27 mouse cellular contexts compared by ENCODE assay signal in genomic region chr16:46587056-46587455, GRCm38 (mm10).
DNase-seq lines count a peak whose midpoint lies in the region; ATAC-seq and TF ChIP-seq lines count a peak whose summit lies in the region.
"Had no signal": no experiment of that assay in that cellular context is flagged by ENCODE, and none has a peak within 500 bp of the region (broad histone marks: within the 10 kb centered on the region; RNA-seq: fewer than 3 reads in every experiment).

No protein-coding gene starts in this region.

- H3K4me3 ChIP-seq in CH12.LX (replicated peaks in 1 of 3; ENCODE audit: low read depth in 2 of 3, low read length in 2 of 3, poor library complexity in 1 of 3), result no peak overlapping the region
- H3K4me3 ChIP-seq in embryonic fibroblast, embryonic 13.5 days (ENCODE audit: insufficient read depth, low read length), result no peak overlapping the region
- no peak overlapping the region for H3K4me3 ChIP-seq in kidney, embryonic 14.5 days (ENCODE audit: low read length)
- H3K4me3 ChIP-seq: heart, adult 2 months; heart, embryonic 12.5 days; layer of hippocampus, adult 2 months; limb, embryonic 10.5 days; limb, embryonic 15.5 days; liver, embryonic 13.5 days; midbrain, embryonic 10.5 days; midbrain, embryonic 15.5 days had no signal

- TF ChIP-seq EP300 in CH12.LX (IDR thresholded peaks at IDR 0.05; ENCODE audit: low read length), result no peak

- in situ Hi-C loops in CH12.LX (cut with MboI; ENCODE audit: low pct_ligation_motif_present, low pct_unique_long_range_greater_than_20kb, low sequenced_read_pairs), result no loop called here

- TF ChIP-seq CTCF in CH12.LX (conservative IDR thresholded peaks at IDR 0.05 in 1 of 2, IDR thresholded peaks at IDR 0.05 in 1 of 2; ENCODE audit: low read depth in 2 of 2, low read length in 2 of 2), result no peak
- TF ChIP-seq CTCF in embryonic fibroblast, embryonic 13.5 days (IDR thresholded peaks at IDR 0.05; ENCODE audit: borderline replicate concordance, insufficient read depth, low read length), result no peak

- peak; percentile 8 for DNase-seq in layer of hippocampus, adult 9-10 months (ENCODE audit: low spot score)
- no peak for DNase-seq in layer of hippocampus, adult 8-10 months (ENCODE audit: low spot score in 2 of 2)
- DNase-seq in 3T3-L1 (ENCODE audit: low read depth, low spot score) (peak; percentile 78), CH12.LX (ENCODE audit: extremely low read depth) (peak; percentile 1)
- no peak for DNase-seq in lung, postnatal 14 days
- no peak for DNase-seq in kidney, adult 11 months
- DNase-seq: adrenal gland, postnatal 25 days; cerebellum, adult 2 months; cerebellum, postnatal 14 days; gastrocnemius, postnatal 36 days; heart, adult 2 months; heart, postnatal 4 days; kidney, adult 18-20 months; kidney, postnatal 36 days; liver, embryonic 13.5 days; lung, postnatal 10 days had no signal

- dilution Hi-C loops in CH12.LX (cut with MboI; ENCODE audit: extremely low pct_ligation_motif_present, extremely low pct_unique_long_range_greater_than_20kb, low sequenced_read_pairs), result no loop called here

- H3K79me2 ChIP-seq in CH12.LX (replicated peaks; ENCODE audit: control insufficient read depth, extremely low read depth, insufficient read depth, poor library complexity, severe bottlenecking), result no peaks in the 10 kb centered on the region

- H3K36me3 ChIP-seq in CH12.LX (replicated peaks in 1 of 2; ENCODE audit: control insufficient read depth in 1 of 2, insufficient read depth in 1 of 2, low read length in 1 of 2), result no peaks in the 10 kb centered on the region
- no peaks in the 10 kb centered on the region for H3K36me3 ChIP-seq in kidney, embryonic 14.5 days (ENCODE audit: control insufficient read depth, insufficient read depth, low read length)
- H3K36me3 ChIP-seq: G1E; heart, embryonic 12.5 days; limb, embryonic 10.5 days; limb, embryonic 15.5 days; liver, embryonic 13.5 days; midbrain, embryonic 10.5 days; midbrain, embryonic 15.5 days had no signal

- 69% methylated on average over 1 of the region's 1 CpGs for WGBS in kidney, embryonic 14.5 days

- H3K9me3 ChIP-seq in CH12.LX (replicated peaks; ENCODE audit: low read length), result peaks cover 53% of the 10 kb centered on the region
- no peaks in the 10 kb centered on the region for H3K9me3 ChIP-seq in kidney, embryonic 14.5 days (ENCODE audit: control insufficient read depth, low read length)
- H3K9me3 ChIP-seq: heart, embryonic 12.5 days; limb, embryonic 10.5 days; limb, embryonic 15.5 days; liver, embryonic 13.5 days; midbrain, embryonic 10.5 days; midbrain, embryonic 15.5 days had no signal

- TF ChIP-seq POLR2A in CH12.LX (IDR thresholded peaks at IDR 0.05; ENCODE audit: low read depth, low read length), result no peak
- TF ChIP-seq POLR2A in embryonic fibroblast, embryonic 13.5 days (IDR thresholded peaks at IDR 0.05; ENCODE audit: low read depth, low read length), result no peak

- H3K4me1 ChIP-seq in CH12.LX (ENCODE audit: control insufficient read depth in 1 of 2, insufficient read depth in 2 of 2), result no peaks in the 10 kb centered on the region
- peaks cover 2% of the 10 kb centered on the region; the same call in 1 of the 2 replicates for H3K4me1 ChIP-seq in embryonic fibroblast, embryonic 13.5 days (ENCODE audit: control insufficient read depth, insufficient read depth, low read length)
- no peaks in the 10 kb centered on the region for H3K4me1 ChIP-seq in kidney, embryonic 14.5 days (ENCODE audit: control insufficient read depth, insufficient read depth, low read length)
- H3K4me1 ChIP-seq: heart, embryonic 12.5 days; limb, embryonic 10.5 days; limb, embryonic 15.5 days; liver, embryonic 13.5 days; midbrain, embryonic 10.5 days; midbrain, embryonic 15.5 days had no signal

- H3K27ac ChIP-seq in CH12.LX (ENCODE audit: insufficient read depth, low read depth), result no peak overlapping the region
- H3K27ac ChIP-seq in embryonic fibroblast, embryonic 13.5 days (ENCODE audit: insufficient read depth, low read length), result peak overlapping the region; percentile 70
- no peak overlapping the region for H3K27ac ChIP-seq in kidney, embryonic 14.5 days (ENCODE audit: low read depth, low read length)
- H3K27ac ChIP-seq: heart, adult 2 months; hindbrain, embryonic 14.5 days; layer of hippocampus, adult 2 months; limb, embryonic 10.5 days; limb, embryonic 15.5 days; liver, embryonic 13.5 days; midbrain, embryonic 10.5 days; midbrain, embryonic 15.5 days had no signal

- ATAC-seq in kidney, embryonic 14.5 days (ENCODE audit: low FRiP score, low TSS enrichment), result no peak
- ATAC-seq: forebrain, embryonic 16.5 days; midbrain, embryonic 15.5 days had no signal

- H3K9ac ChIP-seq in CH12.LX (ENCODE audit: insufficient read depth, low read depth), result no peak overlapping the region
- no peak overlapping the region for H3K9ac ChIP-seq in kidney, embryonic 14.5 days (ENCODE audit: low read depth, low read length)
- H3K9ac ChIP-seq: heart, embryonic 12.5 days; hindbrain, embryonic 14.5 days; limb, embryonic 15.5 days; liver, embryonic 13.5 days; midbrain, embryonic 15.5 days had no signal

- H3K27me3 ChIP-seq in CH12.LX (replicated peaks), result no peaks in the 10 kb centered on the region
- no peaks in the 10 kb centered on the region for H3K27me3 ChIP-seq in kidney, embryonic 14.5 days (ENCODE audit: control insufficient read depth, insufficient read depth, low read length)
- H3K27me3 ChIP-seq: heart, embryonic 12.5 days; limb, embryonic 15.5 days; liver, embryonic 13.5 days; midbrain, embryonic 15.5 days had no signal

- TF ChIP-seq RAD21 in CH12.LX (IDR thresholded peaks at IDR 0.05; ENCODE audit: low read depth, low read length), result no peak

- no peak overlapping the region for H3K4me2 ChIP-seq in CH12.LX (ENCODE audit: insufficient read depth, low read depth, poor library complexity, severe bottlenecking)
- no peak overlapping the region for H3K4me2 ChIP-seq in kidney, embryonic 14.5 days (replicated peaks; ENCODE audit: low read depth, low read length)
- H3K4me2 ChIP-seq: heart, embryonic 12.5 days; hindbrain, embryonic 14.5 days; limb, embryonic 15.5 days; liver, embryonic 13.5 days; midbrain, embryonic 15.5 days had no signal

TF ChIP-seq in CH12.LX, 34 proteins besides CTCF, POLR2A, EP300 and RAD21:
- TF ChIP-seq MAFK (IDR thresholded peaks at IDR 0.05; ENCODE audit: insufficient replicate concordance, low read length), result no peak
- TF ChIP-seq MYC (IDR thresholded peaks at IDR 0.05; ENCODE audit: low read depth, low read length), result no peak
- TF ChIP-seq NRF1 (IDR thresholded peaks at IDR 0.05; ENCODE audit: low read depth, low read length), result no peak
- TF ChIP-seq KAT2A (IDR thresholded peaks at IDR 0.05; ENCODE audit: insufficient replicate concordance, low read length), result no peak
- no peak for TF ChIP-seq SIN3A (IDR thresholded peaks at IDR 0.05; ENCODE audit: low read length)

Comparison
In these comparisons a context has a peak if more than half of its experiments do, and no peak if none do; other contexts are left out.
1. DNase-seq: peak in layer of hippocampus, adult 9-10 months (single experiment), 3T3-L1 (single experiment) and CH12.LX (single experiment); none in layer of hippocampus, adult 8-10 months (0 of 2), lung, postnatal 14 days (single experiment) and kidney, adult 11 months (single experiment).